Mouse (Mus musculus) common myeloid progenitor, adult 5-6 weeks (primary cell): ENCODE data around the gene Grap2. TPM values are rescaled to one million over a fixed set of nuclear protein-coding genes. Genes with fewer than 3 reads are reported as not detected.

Source experiments
- ATAC-seq: replicated peaks from 2 replicates; pipeline ENCODE4 v1.8.0; 2016; ENCODE audit warnings: low read depth, mild to moderate bottlenecking, moderate TSS enrichment, inconsistent platforms; ENCODE audit not compliant: poor library complexity, severe bottlenecking
- total RNA-seq: library from RNA; stranded (forward); fragments of 200-1000, 187-1606 nt; gene quantifications from 2 replicates; pipeline ENCODE4 v1.2.3, GENCODE M21; 2017

Gene Grap2
- total RNA-seq, 1 experiment from 2014 or later: 1.2 TPM

- ATAC-seq: no peak
Measured at GRCm38 (mm10) chr15:80674700-80675099, 102.3 kb downstream of the Grap2 start.

- ATAC-seq: no peak
Measured at GRCm38 (mm10) chr15:80679515-80680215, 107.3 kb downstream of the Grap2 start.

- ATAC-seq: no peak
Measured at GRCm38 (mm10) chr15:80680347-80681030, 108.1 kb downstream of the Grap2 start.

DNA sequence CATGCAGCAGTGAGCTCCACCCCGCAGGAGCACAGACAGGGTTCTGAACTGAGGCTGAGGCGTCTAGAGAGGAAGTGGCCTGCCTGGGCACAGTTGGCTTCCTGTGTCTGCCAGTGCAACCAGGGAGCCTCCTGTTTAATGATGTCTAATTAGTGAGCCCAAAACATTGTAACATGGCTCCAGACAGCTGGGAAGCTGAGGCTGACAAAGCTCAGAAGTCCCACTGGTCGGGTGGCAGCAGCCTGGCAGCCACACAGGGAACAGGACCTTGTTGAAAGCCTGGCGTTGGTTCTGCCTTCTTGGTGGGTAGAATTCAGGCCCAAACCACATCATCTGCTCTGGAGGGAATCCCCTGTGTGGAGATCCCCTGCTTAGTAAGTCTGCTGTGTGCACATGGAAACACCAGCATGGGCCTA, 109.1 kb downstream of the Grap2 start:
- ATAC-seq: peak; percentile 66; the same call in 1 of the 2 replicates

- ATAC-seq: no peak
Measured at GRCm38 (mm10) chr15:80682343-80682742, 109.9 kb downstream of the Grap2 start.

DNA sequence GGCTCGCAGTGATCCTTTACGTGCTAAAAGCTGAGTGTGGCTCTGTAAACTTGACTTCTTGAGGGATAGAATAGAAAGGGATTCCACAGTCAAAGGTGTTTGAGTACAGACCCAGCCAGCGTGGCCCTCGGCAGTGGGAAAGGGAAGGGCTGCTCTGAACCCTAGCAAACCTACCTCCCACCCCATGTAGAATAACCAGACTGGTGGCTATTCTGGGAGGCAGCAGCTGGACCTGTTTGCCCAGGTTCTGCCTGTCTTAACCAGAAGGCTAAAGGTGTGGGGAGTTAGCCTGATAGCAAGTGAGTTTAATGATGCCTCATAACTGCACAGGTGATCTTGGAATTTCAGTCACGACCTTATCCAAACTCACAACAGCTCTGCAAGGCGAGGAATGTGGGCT, 110.8 kb downstream of the Grap2 start:
- ATAC-seq: no peak

- no peak for ATAC-seq
Measured at GRCm38 (mm10) chr15:80683990-80684389, 111.6 kb downstream of the Grap2 start.

DNA sequence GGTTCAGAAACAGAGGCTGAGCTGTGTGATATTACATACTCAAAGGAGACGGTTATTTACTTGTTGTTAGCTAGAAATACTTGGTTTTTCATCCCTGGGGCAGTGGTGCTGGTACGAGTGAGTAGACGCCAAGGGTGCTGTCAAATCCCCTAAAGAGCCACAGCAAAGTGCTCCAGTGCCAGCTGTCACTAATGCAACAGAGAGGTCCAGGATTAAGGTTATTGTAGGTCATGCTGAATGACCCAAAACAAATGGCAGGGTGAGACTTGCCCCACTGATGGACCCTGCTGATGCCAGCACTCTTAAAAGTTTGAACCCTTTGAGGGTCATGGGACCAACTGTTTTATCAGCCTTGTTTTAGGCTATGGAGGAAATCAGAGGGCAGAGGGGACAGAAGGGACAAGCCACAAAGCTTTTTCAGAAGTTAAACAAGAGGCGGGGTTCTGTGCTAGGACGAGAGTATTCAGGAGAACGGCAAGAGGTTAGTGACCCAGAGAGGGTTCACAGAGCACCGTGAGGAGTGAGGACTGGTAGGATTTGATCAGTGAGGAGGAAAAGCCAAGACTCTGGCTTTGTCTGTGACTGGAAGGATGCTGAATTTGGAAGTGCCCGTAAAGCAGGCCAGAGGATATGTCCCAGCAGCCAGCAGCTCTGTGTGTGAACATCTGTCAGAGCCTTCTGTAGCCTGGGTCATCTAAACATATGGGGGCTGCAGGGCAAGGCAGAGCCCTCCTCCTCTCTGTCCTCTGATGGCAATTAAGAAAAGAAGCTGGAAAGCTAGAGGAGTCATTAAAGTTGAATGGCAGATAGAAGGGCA, 112.6 kb downstream of the Grap2 start:
- ATAC-seq: no peak

GRCm38 (mm10) chr15:80685603-80685895, 113.2 kb downstream of the Grap2 start:
- no peak for ATAC-seq

DNA sequence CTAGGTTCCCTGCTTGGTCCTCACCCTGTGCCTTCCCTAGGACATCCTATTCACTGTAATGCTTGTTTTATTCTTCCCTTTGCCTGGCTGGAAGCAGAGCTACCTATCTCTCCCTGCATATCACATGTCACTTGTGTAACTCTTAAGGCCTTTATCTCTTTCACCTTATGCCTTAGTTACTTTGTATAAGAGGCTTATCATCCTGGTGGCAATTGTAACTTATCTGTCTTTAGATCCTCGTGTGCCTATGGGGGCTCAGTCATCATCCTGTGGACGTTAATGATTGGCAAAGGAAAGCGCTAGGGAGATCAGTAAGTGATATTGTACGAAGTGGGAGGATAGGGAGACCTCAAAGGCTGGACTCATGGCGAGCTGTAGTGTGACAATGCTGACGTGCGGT, 116.1 kb downstream of the Grap2 start:
- ATAC-seq: no peak

GRCm38 (mm10) chr15:80693492-80693891, 121.1 kb downstream of the Grap2 start:
- ATAC-seq: no peak

- ATAC-seq: peak; percentile 45; the same call in 1 of the 2 replicates
Measured at GRCm38 (mm10) chr15:80694125-80694910, 121.9 kb downstream of the Grap2 start.

GRCm38 (mm10) chr15:80697564-80697963, 125.2 kb downstream of the Grap2 start:
- peak; percentile 59 for ATAC-seq

GRCm38 (mm10) chr15:80701481-80702257, 129.3 kb downstream of the Grap2 start:
- ATAC-seq: no peak

Other genes starting within 250 kb of the Grap2 start
- gene Enthd1, start 7.4 kb upstream of the Grap2 start, total RNA-seq: not detected in 2 replicates
- gene Fam83f, start 99.3 kb downstream of the Grap2 start, total RNA-seq: not detected in 2 replicates
- 45.8 and 100 TPM in 2 replicates for gene Tnrc6b, start 138.7 kb downstream of the Grap2 start, total RNA-seq